Mouse (Mus musculus): ENCODE measurements at regions not wholly inside any gene's neighbourhood (a gene's known extent, or its start where the extent isn't known, plus 50 kb on each side); places are given as distances from the start of the nearest gene placed in this dataset.
A peak's percentile ranks its signal among the peaks of the same experiment; 100 is the strongest.

- H3K27me3 ChIP-seq (ENCODE audit: control insufficient read depth, insufficient read depth, low read length), result no peaks in the 10 kb centered on the region
- peak overlapping the region; percentile 51 for H3K4me2 ChIP-seq (ENCODE audit: low read length)
- H3K36me3 ChIP-seq (ENCODE audit: control insufficient read depth, insufficient read depth, low read length), result no peaks in the 10 kb centered on the region
- no peaks in the 10 kb centered on the region for H3K9me3 ChIP-seq (ENCODE audit: control insufficient read depth, low read length)
- DNase-seq (peak; percentile 71), ATAC-seq (ENCODE audit: low FRiP score, low TSS enrichment) (peak; percentile 89)
- 25% methylated on average over 16 of the region's 16 CpGs for WGBS
- H3K4me1 ChIP-seq (ENCODE audit: control insufficient read depth, insufficient read depth, low read length), result no peaks in the 10 kb centered on the region
- peak overlapping the region; percentile 41 for H3K4me3 ChIP-seq (replicated peaks; ENCODE audit: low read depth, low read length)
- H3K27ac ChIP-seq (replicated peaks; ENCODE audit: low read depth, low read length), result no peak overlapping the region
- peak overlapping the region; percentile 50; the same call in 1 of the 2 replicates for H3K9ac ChIP-seq (replicated peaks; ENCODE audit: low read length)
These were observed 73.3 kb downstream of the Vmn2r112 start for GRCm38 (mm10) chr17:22673891-22674622.
